Mouse (Mus musculus) neural tube, embryonic 11.5 days (tissue): ENCODE data around the gene Dync1i2. TPM values are rescaled to one million over a fixed set of nuclear protein-coding genes. Genes with fewer than 3 reads are reported as not detected.

Source experiments
- ATAC-seq: fragments of 200-750 bp; cut with Nextera tagmentation; 2 replicates; pipeline ENCODE4 v1.8.0; 2017; ENCODE audit warnings: moderate number of reproducible peaks, mild to moderate bottlenecking, moderate TSS enrichment, moderate library complexity; ENCODE audit not compliant: insufficient read depth, low FRiP score, low TSS enrichment
- DNase-seq: peaks from one replicate; pipeline ENCODE4 v3.0.0-alpha.2; 2015; ENCODE audit warnings: low spot score
- H3K27ac ChIP-seq: fragments of 300-500 bp; sonication (generic); 2 replicates; pipeline ENCODE4 v1.5.1; 2014; ENCODE audit warnings: low read depth, mild to moderate bottlenecking, low read length
- H3K27me3 ChIP-seq: fragments of 300-500 bp; sonication (generic); 2 replicates; pipeline ENCODE4 v1.6.1; 2014; ENCODE audit warnings: mild to moderate bottlenecking, low read length, mixed read lengths; ENCODE audit not compliant: control insufficient read depth, insufficient read depth
- H3K36me3 ChIP-seq: fragments of 300-500 bp; sonication (generic); 2 replicates; pipeline ENCODE4 v1.6.1; 2014; ENCODE audit warnings: mild to moderate bottlenecking, low read length, moderate library complexity, mixed read lengths; ENCODE audit not compliant: control insufficient read depth, insufficient read depth
- H3K4me1 ChIP-seq: fragments of 300-500 bp; sonication (generic); 2 replicates; pipeline ENCODE4 v1.6.1; 2014; ENCODE audit warnings: low read length, mixed read lengths; ENCODE audit not compliant: control insufficient read depth, insufficient read depth
- H3K4me2 ChIP-seq: fragments of 300-500 bp; sonication (generic); 2 replicates; pipeline ENCODE4 v1.6.1; 2014; ENCODE audit warnings: low read depth, mild to moderate bottlenecking, moderate library complexity
- H3K4me3 ChIP-seq: fragments of 300-500 bp; sonication (generic); 2 replicates; pipeline ENCODE4 v1.5.1; 2014; ENCODE audit warnings: low read depth, low read length
- H3K9ac ChIP-seq: fragments of 300-500 bp; sonication (generic); 2 replicates; pipeline ENCODE4 v1.6.1; 2014; ENCODE audit warnings: mild to moderate bottlenecking, low read length
- H3K9me3 ChIP-seq: fragments of 300-500 bp; sonication (generic); 2 replicates; pipeline ENCODE4 v1.6.1; 2016; ENCODE audit warnings: low read length; ENCODE audit not compliant: control insufficient read depth
- WGBS: fragments of 180-500 bp; shearing (Covaris S2); extraction: QIAGEN DNeasy Blood & Tissue Kit; methylation state at CpG from one replicate; pipeline ENCODE4 v1.1.7; 2014; 5-methylcytosine and 5-hydroxymethylcytosine counted together
- polyA plus RNA-seq: library from polyadenylated mRNA; unstranded; fragments of >200 nt; fragmentation: Nextera tagmentation; extraction: Ambion mirVana; gene quantifications from 2 replicates; pipeline ENCODE4 v1.2.1, GENCODE M21; 2014

Dync1i2 gene
- polyA plus RNA-seq, 1 experiment from 2014 or later, result 205 TPM

GRCm38 (mm10) chr2:71198907-71199306 lies 12.6 kb upstream of the Dync1i2 start:
- Histone ChIP-seq H3K27ac (no peak overlapping the region), H3K9ac (no peak overlapping the region), H3K4me2 (no peak overlapping the region), H3K36me3 (no peaks in the 10 kb centered on the region), H3K27me3 (no peaks in the 10 kb centered on the region), H3K4me3 (no peak overlapping the region), H3K4me1 (no peaks in the 10 kb centered on the region), H3K9me3 (no peaks in the 10 kb centered on the region)
- DNase-seq, result no peak
- no peak for ATAC-seq
- 59% methylated on average over 3 of the region's 3 CpGs for WGBS

GRCm38 (mm10) chr2:71200485-71200884 lies 11.0 kb upstream of the Dync1i2 start:
- no peak for DNase-seq
- Histone ChIP-seq H3K4me2 (no peak overlapping the region), H3K27ac (no peak overlapping the region), H3K9ac (no peak overlapping the region), H3K27me3 (no peaks in the 10 kb centered on the region), H3K4me1 (no peaks in the 10 kb centered on the region), H3K36me3 (no peaks in the 10 kb centered on the region), H3K9me3 (no peaks in the 10 kb centered on the region), H3K4me3 (no peak overlapping the region)
- 64% methylated on average over 4 of the region's 4 CpGs for WGBS
- ATAC-seq, result no peak

- Histone ChIP-seq H3K27ac (no peak overlapping the region), H3K27me3 (no peaks in the 10 kb centered on the region), H3K4me1 (no peaks in the 10 kb centered on the region), H3K9ac (no peak overlapping the region), H3K9me3 (no peaks in the 10 kb centered on the region), H3K36me3 (no peaks in the 10 kb centered on the region), H3K4me2 (no peak overlapping the region), H3K4me3 (no peak overlapping the region)
- 88% methylated on average over 2 of the region's 2 CpGs for WGBS
- DNase-seq (no peak), ATAC-seq (no peak)
Measured at GRCm38 (mm10) chr2:71201886-71202285, 9.6 kb upstream of the Dync1i2 start.

GRCm38 (mm10) chr2:71203819-71204432 lies 7.6 kb upstream of the Dync1i2 start:
- WGBS, result 84% methylated on average over 16 of the region's 16 CpGs
- ATAC-seq, result no peak

GRCm38 (mm10) chr2:71209041-71209755 lies 2.3 kb upstream of the Dync1i2 start:
- DNase-seq, result no peak

More at GRCm38 (mm10) chr2:71203819-71204432, 7.6 kb upstream of the Dync1i2 start:
- H3K4me2 ChIP-seq, result no peak overlapping the region
- H3K9me3 ChIP-seq, result no peaks in the 10 kb centered on the region
- no peak overlapping the region for H3K4me3 ChIP-seq
- no peaks in the 10 kb centered on the region for H3K27me3 ChIP-seq
- no peaks in the 10 kb centered on the region for H3K36me3 ChIP-seq
- H3K9ac ChIP-seq, result no peak overlapping the region
- DNase-seq, result no peak
- H3K27ac ChIP-seq, result no peak overlapping the region
- H3K4me1 ChIP-seq, result no peaks in the 10 kb centered on the region

GRCm38 (mm10) chr2:71211096-71211495 lies 410 bp upstream of the Dync1i2 start:
- Histone ChIP-seq H3K9ac (no peak overlapping the region), H3K9me3 (no peaks in the 10 kb centered on the region), H3K27me3 (no peaks in the 10 kb centered on the region), H3K27ac (no peak overlapping the region), H3K4me3 (peak overlapping the region; percentile 89), H3K4me1 (0 out of 2 replicates have a peak, but pooled peaks cover 3% of the 10 kb centered on the region), H3K36me3 (peaks cover 2% of the 10 kb centered on the region; the same call in 1 of the 2 replicates), H3K4me2 (no peak overlapping the region)
- 94% methylated on average over 2 of the region's 2 CpGs for WGBS
- no peak for ATAC-seq
- no peak for DNase-seq

More at GRCm38 (mm10) chr2:71209041-71209755, 2.3 kb upstream of the Dync1i2 start:
- Histone ChIP-seq H3K27me3 (no peaks in the 10 kb centered on the region), H3K4me3 (no peak overlapping the region), H3K36me3 (peaks cover 2% of the 10 kb centered on the region; the same call in 1 of the 2 replicates), H3K27ac (no peak overlapping the region), H3K4me2 (no peak overlapping the region), H3K9me3 (no peaks in the 10 kb centered on the region), H3K4me1 (0 out of 2 replicates have a peak, but pooled peaks cover 3% of the 10 kb centered on the region), H3K9ac (no peak overlapping the region)
- no peak for ATAC-seq
- 81% methylated on average over 5 of the region's 5 CpGs for WGBS

GRCm38 (mm10) chr2:71212360-71212726 lies 837 bp downstream of the Dync1i2 start:
- no peak overlapping the region; the same call in 1 of the 2 replicates for H3K27ac ChIP-seq
- H3K4me3 ChIP-seq, result peak overlapping the region; percentile 89
- H3K9ac ChIP-seq, result peak overlapping the region; percentile 92
- peak overlapping the region; percentile 62 for H3K4me2 ChIP-seq
- no peak for DNase-seq
- ATAC-seq, result 0 out of 2 replicates have a peak, but pooled peaks have one; percentile 4
- H3K4me1 ChIP-seq, result 0 out of 2 replicates have a peak, but pooled peaks cover 3% of the 10 kb centered on the region
- H3K36me3 ChIP-seq, result peaks cover 2% of the 10 kb centered on the region; the same call in 1 of the 2 replicates
- 5% methylated on average over 6 of the region's 6 CpGs for whole genome bisulfite sequencing
- no peaks in the 10 kb centered on the region for H3K9me3 ChIP-seq
- no peaks in the 10 kb centered on the region for H3K27me3 ChIP-seq

- Histone ChIP-seq H3K9ac (no peak overlapping the region), H3K4me1 (no peaks in the 10 kb centered on the region), H3K9me3 (no peaks in the 10 kb centered on the region), H3K27me3 (no peaks in the 10 kb centered on the region), H3K4me2 (no peak overlapping the region), H3K27ac (no peak overlapping the region), H3K36me3 (peaks cover 11% of the 10 kb centered on the region), H3K4me3 (no peak overlapping the region)
- no peak for ATAC-seq
- no peak for DNase-seq
- 76% methylated on average over 1 of the region's 1 CpGs for WGBS
Measured at GRCm38 (mm10) chr2:71221020-71221419, 9.5 kb downstream of the Dync1i2 start.

GRCm38 (mm10) chr2:71227398-71227797 lies 15.9 kb downstream of the Dync1i2 start:
- H3K4me1 ChIP-seq, result no peaks in the 10 kb centered on the region
- peaks cover 4% of the 10 kb centered on the region for H3K36me3 ChIP-seq
- no peak overlapping the region for H3K9ac ChIP-seq
- WGBS, result 73% methylated on average over 1 of the region's 1 CpGs
- DNase-seq (no peak), ATAC-seq (no peak)
- H3K9me3 ChIP-seq, result no peaks in the 10 kb centered on the region
- no peak overlapping the region for H3K27ac ChIP-seq
- H3K27me3 ChIP-seq, result no peaks in the 10 kb centered on the region
- H3K4me2 ChIP-seq, result no peak overlapping the region
- H3K4me3 ChIP-seq, result no peak overlapping the region
